Mouse (Mus musculus) neural tube, embryonic 15.5 days (tissue): ENCODE data around the gene Polr2i. TPM values are rescaled to one million over a fixed set of nuclear protein-coding genes. Genes with fewer than 3 reads are reported as not detected.
"Not testable (repeated sequence)": the region's sequence is repeated elsewhere in the genome, so short reads cannot be mapped to it uniquely, and the experiment has no call there.

Experiments used
- ATAC-seq: fragments of 200-750 bp; cut with Nextera tagmentation; 2 replicates; pipeline ENCODE4 v1.8.0; 2017; ENCODE audit warnings: mild to moderate bottlenecking, moderate TSS enrichment, moderate library complexity; ENCODE audit not compliant: low FRiP score
- H3K27ac ChIP-seq: fragments of 300-500 bp; sonication (generic); replicated peaks from 2 replicates; pipeline ENCODE4 v1.5.1; 2015; ENCODE audit warnings: mild to moderate bottlenecking, inconsistent platforms
- H3K27me3 ChIP-seq: fragments of 300-500 bp; sonication (generic); replicated peaks from 2 replicates; pipeline ENCODE4 v1.6.1; 2015; ENCODE audit warnings: inconsistent platforms
- H3K36me3 ChIP-seq: fragments of 300-500 bp; sonication (generic); 2 replicates; pipeline ENCODE4 v1.6.1; 2015; ENCODE audit warnings: inconsistent platforms
- H3K4me1 ChIP-seq: fragments of 300-500 bp; sonication (generic); 2 replicates; pipeline ENCODE4 v1.6.1; 2015; ENCODE audit warnings: inconsistent platforms
- H3K4me2 ChIP-seq: fragments of 300-500 bp; sonication (generic); 2 replicates; pipeline ENCODE4 v1.6.1; 2015; ENCODE audit warnings: inconsistent platforms, mild to moderate bottlenecking, moderate library complexity
- H3K4me3 ChIP-seq: fragments of 300-500 bp; sonication (generic); replicated peaks from 2 replicates; pipeline ENCODE4 v1.5.1; 2015; ENCODE audit warnings: mild to moderate bottlenecking, inconsistent platforms
- H3K9ac ChIP-seq: fragments of 300-500 bp; sonication (generic); replicated peaks from 2 replicates; pipeline ENCODE4 v1.6.1; 2015; ENCODE audit warnings: mild to moderate bottlenecking, inconsistent platforms
- H3K9me3 ChIP-seq: fragments of 300-500 bp; sonication (generic); replicated peaks from 2 replicates; pipeline ENCODE4 v1.6.1; 2016; ENCODE audit warnings: inconsistent platforms
- WGBS: fragments of 180-500 bp; shearing (Covaris S2); methylation state at CpG from one replicate; pipeline ENCODE4 v1.1.7; 2015; ENCODE audit warnings: mixed read lengths; 5-methylcytosine and 5-hydroxymethylcytosine counted together
- polyA plus RNA-seq: library from polyadenylated mRNA; unstranded; fragments of >200 nt; fragmentation: Nextera tagmentation; extraction: Ambion mirVana; gene quantifications from 2 replicates; pipeline ENCODE4 v1.2.1, GENCODE M21; 2015

Gene Polr2i
- polyA plus RNA-seq, result 165 and 194 TPM in 2 replicates

- peaks cover 35% of the 10 kb centered on the region for H3K36me3 ChIP-seq
- WGBS, result under 1% methylated on average over 67 of the region's 67 CpGs
These were observed at the start of gene Polr2i, which contains the start of gene Tbcb for GRCm38 (mm10) chr7:30231669-30232454. Gene Polr2i, plus strand, starts transcription at chr7:30231948. Gene Tbcb, minus strand, starts transcription at chr7:30232272.

GRCm38 (mm10) chr7:30183189-30183588, 48.6 kb upstream of the Polr2i start:
- H3K4me2 ChIP-seq, result not testable (repeated sequence)

More at GRCm38 (mm10) chr7:30231669-30232454, at the start of gene Polr2i, which contains the start of gene Tbcb:
- ATAC-seq, result peak; percentile 93
- Histone ChIP-seq H3K4me3 (peak within 1 kb of the TSS; percentile 80), H3K4me2 (peak within 1 kb of the TSS; percentile 84), H3K4me1 (peaks cover 28% of the 10 kb centered on the region), H3K9me3 (no peaks in the 10 kb centered on the region), H3K27me3 (no peaks in the 10 kb centered on the region), H3K9ac (peak within 1 kb of the TSS; percentile 72), H3K27ac (peak within 1 kb of the TSS; percentile 98)

GRCm38 (mm10) chr7:30183879-30184289, 47.9 kb upstream of the Polr2i start, which contains the start of gene Cox7a1:
Gene Cox7a1, plus strand, starts transcription at chr7:30184144.
- peak within 1 kb of the TSS; percentile 46 for H3K4me2 ChIP-seq
- ATAC-seq, result peak; percentile 49; the same call in 1 of the 2 replicates
- peak within 1 kb of the TSS; percentile 17 for H3K4me3 ChIP-seq
- no peak within 1 kb of the TSS for H3K27ac ChIP-seq
- peak within 1 kb of the TSS; percentile 3; the same call in 1 of the 2 replicates for H3K9ac ChIP-seq
- no peaks in the 10 kb centered on the region for H3K9me3 ChIP-seq
- 2% methylated on average over 11 of the region's 11 CpGs for whole genome bisulfite sequencing
- peaks cover 7% of the 10 kb centered on the region for H3K4me1 ChIP-seq
- no peaks in the 10 kb centered on the region for H3K27me3 ChIP-seq
- peaks cover 45% of the 10 kb centered on the region for H3K36me3 ChIP-seq

More at GRCm38 (mm10) chr7:30183189-30183588, 48.6 kb upstream of the Polr2i start:
- not testable (repeated sequence) for H3K27me3 ChIP-seq, H3K4me3 ChIP-seq, H3K4me1 ChIP-seq, H3K9me3 ChIP-seq, H3K9ac ChIP-seq, ATAC-seq, H3K27ac ChIP-seq
- 70% methylated on average over 7 of the region's 7 CpGs for WGBS
- peaks cover 45% of the 10 kb centered on the region for H3K36me3 ChIP-seq

GRCm38 (mm10) chr7:30184641-30185348, 47.0 kb upstream of the Polr2i start:
- Histone ChIP-seq H3K4me1 (peaks cover 7% of the 10 kb centered on the region), H3K9ac (no peak overlapping the region), H3K27me3 (no peaks in the 10 kb centered on the region), H3K4me3 (no peak overlapping the region), H3K9me3 (no peaks in the 10 kb centered on the region), H3K27ac (no peak overlapping the region), H3K4me2 (no peak overlapping the region), H3K36me3 (peaks cover 52% of the 10 kb centered on the region)
- ATAC-seq, result no peak
- whole genome bisulfite sequencing, result 78% methylated on average over 13 of the region's 13 CpGs

- H3K27ac ChIP-seq, result no peak overlapping the region
- no peak for ATAC-seq
- H3K36me3 ChIP-seq, result peaks cover 74% of the 10 kb centered on the region
- H3K9me3 ChIP-seq, result no peaks in the 10 kb centered on the region
- no peak overlapping the region for H3K4me3 ChIP-seq
- no peak overlapping the region for H3K4me2 ChIP-seq
- peaks cover 20% of the 10 kb centered on the region for H3K4me1 ChIP-seq
- no peak overlapping the region for H3K9ac ChIP-seq
- H3K27me3 ChIP-seq, result no peaks in the 10 kb centered on the region
- 89% methylated on average over 12 of the region's 12 CpGs for WGBS
These were observed 43.2 kb upstream of the Polr2i start for GRCm38 (mm10) chr7:30188344-30189115.

GRCm38 (mm10) chr7:30189116-30189491, 42.6 kb upstream of the Polr2i start:
- ATAC-seq, result no peak
- peaks cover 74% of the 10 kb centered on the region for H3K36me3 ChIP-seq
- H3K27ac ChIP-seq, result no peak overlapping the region
- 86% methylated on average over 4 of the region's 4 CpGs for WGBS
- no peak overlapping the region for H3K4me3 ChIP-seq
- no peak overlapping the region for H3K9ac ChIP-seq
- no peaks in the 10 kb centered on the region for H3K9me3 ChIP-seq
- H3K4me2 ChIP-seq, result no peak overlapping the region
- H3K4me1 ChIP-seq, result peaks cover 17% of the 10 kb centered on the region
- no peaks in the 10 kb centered on the region for H3K27me3 ChIP-seq

GRCm38 (mm10) chr7:30192088-30192487, 39.7 kb upstream of the Polr2i start:
- Histone ChIP-seq H3K27me3 (no peaks in the 10 kb centered on the region), H3K9me3 (no peaks in the 10 kb centered on the region), H3K4me2 (no peak overlapping the region), H3K9ac (no peak overlapping the region), H3K36me3 (peaks cover 51% of the 10 kb centered on the region), H3K4me3 (no peak overlapping the region), H3K27ac (no peak overlapping the region), H3K4me1 (peaks cover 22% of the 10 kb centered on the region)
- ATAC-seq, result no peak
- WGBS, result 91% methylated on average over 12 of the region's 12 CpGs

GRCm38 (mm10) chr7:30193013-30193412, 38.7 kb upstream of the Polr2i start:
- H3K9ac ChIP-seq, result peak overlapping the region; percentile 68
- H3K4me1 ChIP-seq, result peaks cover 25% of the 10 kb centered on the region
- H3K9me3 ChIP-seq, result no peaks in the 10 kb centered on the region
- peak overlapping the region; percentile 67 for H3K4me2 ChIP-seq
- peak overlapping the region; percentile 79 for H3K27ac ChIP-seq
- H3K36me3 ChIP-seq, result peaks cover 42% of the 10 kb centered on the region
- peak overlapping the region; percentile 62 for H3K4me3 ChIP-seq
- 18% methylated on average over 9 of the region's 9 CpGs for WGBS
- no peaks in the 10 kb centered on the region for H3K27me3 ChIP-seq
- ATAC-seq, result no peak

- Histone ChIP-seq H3K9ac (peak overlapping the region; percentile 68), H3K4me2 (peak overlapping the region; percentile 67), H3K4me1 (peaks cover 31% of the 10 kb centered on the region), H3K4me3 (peak overlapping the region; percentile 62), H3K27ac (peak overlapping the region; percentile 79), H3K36me3 (peaks cover 36% of the 10 kb centered on the region), H3K9me3 (no peaks in the 10 kb centered on the region), H3K27me3 (no peaks in the 10 kb centered on the region)
- under 1% methylated on average over 26 of the region's 26 CpGs for WGBS
- ATAC-seq, result peak; percentile 65
These were observed 38.1 kb upstream of the Polr2i start for GRCm38 (mm10) chr7:30193581-30194100.

- under 1% methylated on average over 26 of the region's 26 CpGs for WGBS
- H3K9ac ChIP-seq, result peak overlapping the region; percentile 68
These were observed 37.5 kb upstream of the Polr2i start for GRCm38 (mm10) chr7:30194101-30194831.

More at GRCm38 (mm10) chr7:30194101-30194831, 37.5 kb upstream of the Polr2i start:
- peaks cover 33% of the 10 kb centered on the region for H3K4me1 ChIP-seq
- H3K9me3 ChIP-seq, result no peaks in the 10 kb centered on the region
- H3K4me3 ChIP-seq, result peak overlapping the region; percentile 62
- H3K36me3 ChIP-seq, result peaks cover 30% of the 10 kb centered on the region
- H3K27ac ChIP-seq, result peak overlapping the region; percentile 79
- peak; percentile 36 for ATAC-seq
- H3K27me3 ChIP-seq, result no peaks in the 10 kb centered on the region
- peak overlapping the region; percentile 67 for H3K4me2 ChIP-seq
